ENCODE assay signal across 9 mouse cellular contexts in genomic region chr11:117177303-117177979, GRCm38 (mm10). TPM values are rescaled to one million over a fixed set of nuclear protein-coding genes. Genes with fewer than 3 reads are reported as not detected.
A peak's percentile ranks its signal among the peaks of the same experiment; 100 is the strongest.
DNase-seq lines count a peak whose midpoint lies in the region; ATAC-seq and TF ChIP-seq lines count a peak whose summit lies in the region.
"Had no signal": no experiment of that assay in that cellular context is flagged by ENCODE, and none has a peak within 500 bp of the region (broad histone marks: within the 10 kb centered on the region; RNA-seq: fewer than 3 reads in every experiment).

No protein-coding gene starts in this region.

- ATAC-seq in hindbrain, embryonic 13.5 days (ENCODE audit: low FRiP score) = peak; percentile 74

- 60% methylated on average over 8 of the region's 11 CpGs for WGBS in hindbrain, embryonic 13.5 days

- no peak overlapping the region for H3K27ac ChIP-seq in MEL (ENCODE audit: control insufficient read depth, low read depth, low read length)
- H3K27ac ChIP-seq in hindbrain, embryonic 13.5 days = no peak overlapping the region
- H3K27ac ChIP-seq: limb, embryonic 15.5 days had no signal

- no peaks in the 10 kb centered on the region for H3K4me1 ChIP-seq in MEL (ENCODE audit: control insufficient read depth in 1 of 2, insufficient read depth in 2 of 2, low read length in 2 of 2)
- H3K4me1 ChIP-seq in hindbrain, embryonic 13.5 days (replicated peaks) = peaks cover 23% of the 10 kb centered on the region

- no peak for TF ChIP-seq POLR2A in MEL (IDR thresholded peaks at IDR 0.05; ENCODE audit: control insufficient read depth in 1 of 2, insufficient read depth in 1 of 2, low read depth in 1 of 2, low read length in 2 of 2, poor library complexity in 1 of 2)

- DNase-seq in MEL (ENCODE audit: low read depth, low spot score) = peak; percentile 85
- peak; percentile 91 to 95 for DNase-seq in cerebellum, adult 18-20 months
- DNase-seq in frontal cortex, adult 2 months (ENCODE audit: extremely low spot score in 1 of 2, low spot score in 1 of 2) = peak; percentile 75 to 96
- peak; percentile 89 to 91 for DNase-seq in layer of hippocampus, postnatal 14 days (ENCODE audit: low spot score in 2 of 2)
- peak; percentile 97 for DNase-seq in lung, postnatal 14 days
- peak; percentile 81 for DNase-seq in retina, adult 2 months (ENCODE audit: low read depth, low spot score)
- peak; percentile 80 to 84 for DNase-seq in thymus, postnatal 36 days

- H3K79me2 ChIP-seq in MEL (ENCODE audit: control insufficient read depth, insufficient read depth, low read length, poor library complexity) = no peaks in the 10 kb centered on the region

- H3K9ac ChIP-seq in MEL (ENCODE audit: control insufficient read depth, low read depth, low read length, poor library complexity, severe bottlenecking) = no peak overlapping the region
- H3K9ac ChIP-seq in hindbrain, embryonic 13.5 days = no peak overlapping the region
- H3K9ac ChIP-seq: limb, embryonic 15.5 days had no signal

- peak; percentile 94 for TF ChIP-seq RAD21 in MEL (IDR thresholded peaks at IDR 0.05; ENCODE audit: low read depth, low read length)

- H3K27me3 ChIP-seq in MEL (ENCODE audit: control insufficient read depth in 1 of 2, insufficient read depth in 2 of 2, low read length in 2 of 2) = no peaks in the 10 kb centered on the region
- peaks cover 11% of the 10 kb centered on the region for H3K27me3 ChIP-seq in hindbrain, embryonic 13.5 days
- H3K27me3 ChIP-seq: limb, embryonic 15.5 days had no signal

- no peak overlapping the region for H3K4me3 ChIP-seq in MEL (ENCODE audit: control insufficient read depth in 1 of 2, insufficient read depth in 1 of 2, low read depth in 2 of 2, low read length in 2 of 2)
- H3K4me3 ChIP-seq in hindbrain, embryonic 13.5 days = no peak overlapping the region
- H3K4me3 ChIP-seq: limb, embryonic 15.5 days had no signal

- H3K4me2 ChIP-seq in hindbrain, embryonic 13.5 days = no peak overlapping the region
- H3K4me2 ChIP-seq: limb, embryonic 15.5 days had no signal

- no peaks in the 10 kb centered on the region for H3K9me3 ChIP-seq in MEL (replicated peaks; ENCODE audit: insufficient read depth, low read length)
- peaks cover 16% of the 10 kb centered on the region for H3K9me3 ChIP-seq in hindbrain, embryonic 13.5 days
- H3K9me3 ChIP-seq: limb, embryonic 15.5 days had no signal

- TF ChIP-seq CTCF in MEL (IDR thresholded peaks at IDR 0.05 in 2 of 3, conservative IDR thresholded peaks at IDR 0.05 in 1 of 3; ENCODE audit: control insufficient read depth in 1 of 3, insufficient read depth in 1 of 3, low read depth in 2 of 3, low read length in 3 of 3, poor library complexity in 1 of 3, severe bottlenecking in 1 of 3) = peak; percentile 58 to 98 (median 91)

- no peak for TF ChIP-seq EP300 in MEL (IDR thresholded peaks at IDR 0.05; ENCODE audit: low read depth in 1 of 2, low read length in 2 of 2)

- H3K36me3 ChIP-seq in MEL (ENCODE audit: control insufficient read depth in 1 of 2, insufficient read depth in 2 of 2, low read length in 2 of 2) = no peaks in the 10 kb centered on the region
- H3K36me3 ChIP-seq in hindbrain, embryonic 13.5 days = no peaks in the 10 kb centered on the region
- H3K36me3 ChIP-seq: limb, embryonic 15.5 days had no signal

TF ChIP-seq in MEL, 35 proteins besides CTCF, POLR2A, EP300 and RAD21:
- TF ChIP-seq TBP (IDR thresholded peaks at IDR 0.05; ENCODE audit: low read depth, low read length) (no peak), E2F4 (IDR thresholded peaks at IDR 0.05; ENCODE audit: borderline replicate concordance, low read depth, low read length) (no peak), MXI1 (IDR thresholded peaks at IDR 0.05; ENCODE audit: low read depth, low read length) (no peak), POLR2AphosphoS2 (IDR thresholded peaks at IDR 0.05; ENCODE audit: low read length) (no peak), TAL1 (IDR thresholded peaks at IDR 0.05; ENCODE audit: low read length) (no peak), CHD2 (IDR thresholded peaks at IDR 0.05; ENCODE audit: low read length) (no peak), GATA1 (IDR thresholded peaks at IDR 0.05; ENCODE audit: low read depth, low read length) (no peak), CHD1 (IDR thresholded peaks at IDR 0.05; ENCODE audit: low read depth, low read length) (no peak), SMC3 (IDR thresholded peaks at IDR 0.05; ENCODE audit: low read depth, low read length) (peak; percentile 97), ZKSCAN1 (IDR thresholded peaks at IDR 0.05; ENCODE audit: low read depth, low read length) (no peak), SIN3A (IDR thresholded peaks at IDR 0.05; ENCODE audit: low read length) (no peak), ELF1 (IDR thresholded peaks at IDR 0.05; ENCODE audit: low read depth, low read length) (no peak), UBTF (IDR thresholded peaks at IDR 0.05; ENCODE audit: borderline replicate concordance, insufficient read depth, low read depth, low read length) (no peak), ZNF384 (IDR thresholded peaks at IDR 0.05; ENCODE audit: low read depth, low read length) (no peak), NELFE (IDR thresholded peaks at IDR 0.05; ENCODE audit: low read depth, low read length) (no peak), KAT2A (conservative IDR thresholded peaks at IDR 0.05; ENCODE audit: low read depth, low read length) (no peak), ETS1 (IDR thresholded peaks at IDR 0.05; ENCODE audit: low read depth, low read length) (no peak), USF1 (IDR thresholded peaks at IDR 0.05; ENCODE audit: low read depth, low read length) (no peak), HCFC1 (IDR thresholded peaks at IDR 0.05; ENCODE audit: low read depth, low read length) (no peak), MAFK (IDR thresholded peaks at IDR 0.05; ENCODE audit: borderline replicate concordance, low read depth, low read length) (no peak), MEF2A (IDR thresholded peaks at IDR 0.05; ENCODE audit: extremely low read depth, insufficient replicate concordance, low read depth, low read length, poor library complexity, severe bottlenecking) (no peak), ZC3H11A (IDR thresholded peaks at IDR 0.05; ENCODE audit: low read depth, low read length) (peak; percentile 99), MAX (IDR thresholded peaks at IDR 0.05; ENCODE audit: low read length) (0 out of 2 replicates have a peak, but pooled peaks have one; percentile 46), GABPA (IDR thresholded peaks at IDR 0.05; ENCODE audit: low read depth, low read length) (no peak), TCF12 (IDR thresholded peaks at IDR 0.05; ENCODE audit: low read depth, low read length) (no peak), MAZ (IDR thresholded peaks at IDR 0.05; ENCODE audit: low read depth, low read length) (no peak; the same call in 1 of the 2 replicates), MYB (IDR thresholded peaks at IDR 0.05; ENCODE audit: low read depth, low read length) (no peak), MYC (IDR thresholded peaks at IDR 0.05; ENCODE audit: low read depth, low read length) (0 out of 2 replicates have a peak, but pooled peaks have one; percentile 41), JUND (IDR thresholded peaks at IDR 0.05; ENCODE audit: low read depth, low read length) (0 out of 2 replicates have a peak, but pooled peaks have one; percentile 42), RCOR1 (IDR thresholded peaks at IDR 0.05; ENCODE audit: low read depth, low read length) (no peak), POLR2AphosphoS5 (IDR thresholded peaks at IDR 0.05; ENCODE audit: borderline replicate concordance, low read depth, low read length) (no peak), BHLHE40 (IDR thresholded peaks at IDR 0.05; ENCODE audit: borderline replicate concordance, low read depth, low read length) (0 out of 2 replicates have a peak, but pooled peaks have one; percentile 33), ZMIZ1 (IDR thresholded peaks at IDR 0.05; ENCODE audit: low read depth, low read length) (no peak), NRF1 (IDR thresholded peaks at IDR 0.05; ENCODE audit: insufficient read depth, low read depth, low read length, poor library complexity, severe bottlenecking) (no peak), USF2 (IDR thresholded peaks at IDR 0.05; ENCODE audit: borderline replicate concordance in 1 of 2, insufficient read depth in 1 of 2, low read depth in 1 of 2, low read length in 2 of 2) (no peak)

RNA-seq across cellular contexts. Expression of gene Sept9, which starts 22.0 kb away (rescaled TPM):
- 163 and 205 TPM in 2 replicates for total RNA-seq in MEL (2012; rRNA removed)
- polyA plus RNA-seq in MEL (2012; ENCODE audit: insufficient read depth in 1 of 2, insufficient read length in 2 of 2, low read depth in 1 of 2, low replicate concordance in 2 of 2, missing spikeins in 1 of 2) = 100 to 1,000 TPM in 1 of 2 experiments, 10 to 100 TPM in 1; 49.7 to 196 TPM
- polyA plus RNA-seq in frontal cortex, adult 2 months (2012; rRNA removed) = 31.8 and 33.4 TPM in 2 replicates
- 117 and 118 TPM in 2 replicates for polyA plus RNA-seq in hindbrain, embryonic 13.5 days (2015; fragmentation: Nextera tagmentation; extraction: Ambion mirVana)
- 10 to 100 TPM; 91.7 to 93.9 TPM for total RNA-seq in layer of hippocampus, postnatal 14 days (2021)
